Mouse (Mus musculus) cerebellum, postnatal 10 days (tissue): Measurements from ENCODE around the gene Zic5.

ENCODE experiments used
- DNase-seq, 2 experiments: peaks; one replicate each; pipeline ENCODE4 v3.0.0; 2021; ENCODE audit warnings: mixed read lengths in 2 of 2

Zic5 gene

GRCm38 (mm10) chr14:122464763-122465741 is at the start of gene Zic5:
TSS of gene Zic5 (minus strand) at chr14:122465677.
- peak; percentile 98 to 99 for DNase-seq

GRCm38 (mm10) chr14:122513511-122514036 is 48.1 kb upstream of the Zic5 start:
- no peak for DNase-seq

- DNase-seq: no peak
These were observed 46.0 kb upstream of the Zic5 start for GRCm38 (mm10) chr14:122511519-122511918.

GRCm38 (mm10) chr14:122509058-122509457 is 43.6 kb upstream of the Zic5 start:
- peak in 1 of 2 experiments; percentile 47 for DNase-seq

GRCm38 (mm10) chr14:122492015-122492414 is 26.5 kb upstream of the Zic5 start:
- no peak for DNase-seq

- no peak for DNase-seq
These were observed 26.0 kb upstream of the Zic5 start for GRCm38 (mm10) chr14:122491521-122491920.

GRCm38 (mm10) chr14:122490441-122491328 is 25.2 kb upstream of the Zic5 start, which contains the start of gene Gm10837:
TSS of gene Gm10837 (plus strand) at chr14:122490586.
- DNase-seq: peak; percentile 79

- peak; percentile 41 to 64 for DNase-seq
These were observed 24.4 kb upstream of the Zic5 start for GRCm38 (mm10) chr14:122489686-122490414.

GRCm38 (mm10) chr14:122489041-122489440 is 23.6 kb upstream of the Zic5 start:
- DNase-seq: peak; percentile 62 to 75

- DNase-seq: peak; percentile 46 to 71
These were observed 21.9 kb upstream of the Zic5 start for GRCm38 (mm10) chr14:122487366-122487765.

GRCm38 (mm10) chr14:122486611-122487010 is 21.1 kb upstream of the Zic5 start:
- peak in 1 of 2 experiments; percentile 44 for DNase-seq

GRCm38 (mm10) chr14:122485635-122486181 is 20.2 kb upstream of the Zic5 start:
- peak; percentile 63 to 76 for DNase-seq

- DNase-seq: peak; percentile 82
These were observed 19.5 kb upstream of the Zic5 start for GRCm38 (mm10) chr14:122484844-122485551.

- DNase-seq: peak; percentile 64 to 75
These were observed 19.0 kb upstream of the Zic5 start for GRCm38 (mm10) chr14:122484458-122484843.

- DNase-seq: peak; percentile 76 to 81
These were observed 18.3 kb upstream of the Zic5 start for GRCm38 (mm10) chr14:122483556-122484421.

- peak in 1 of 2 experiments; percentile 36 for DNase-seq
These were observed 17.5 kb upstream of the Zic5 start for GRCm38 (mm10) chr14:122483024-122483385.

- peak; percentile 65 to 75 for DNase-seq
These were observed 16.9 kb upstream of the Zic5 start for GRCm38 (mm10) chr14:122482081-122483023.

GRCm38 (mm10) chr14:122481181-122481580 is 15.7 kb upstream of the Zic5 start:
- DNase-seq: peak; percentile 65 to 73

GRCm38 (mm10) chr14:122480355-122480754 is 14.9 kb upstream of the Zic5 start:
- peak; percentile 52 to 73 for DNase-seq
